Mouse (Mus musculus) CH12.LX (cell line): ENCODE results near the gene Zbtb38. TPM values are rescaled to one million over a fixed set of nuclear protein-coding genes. Genes with fewer than 3 reads are reported as not detected.

Source experiments
- DNase-seq: peaks from one replicate; pipeline ENCODE4 v3.0.0-alpha.2; 2013; ENCODE audit errors: extremely low read depth
- H3K27ac ChIP-seq: 2 replicates; pipeline ENCODE4 v1.5.1; 2012; ENCODE audit warnings: low read depth, mild to moderate bottlenecking, control low read depth, moderate library complexity; ENCODE audit not compliant: insufficient read depth
- H3K27me3 ChIP-seq: replicated peaks from 2 replicates; pipeline ENCODE3; 2012; ENCODE audit warnings: inconsistent platforms
- H3K36me3 ChIP-seq, 2 experiments: replicated peaks in 1 of 2; 2 replicates each; pipeline versions ENCODE3 to v1.6.1; 2012; ENCODE audit warnings: inconsistent platforms in 1 of 2, low read length in 1 of 2, mild to moderate bottlenecking in 1 of 2, mixed read lengths in 1 of 2, moderate library complexity in 1 of 2; ENCODE audit not compliant: control insufficient read depth in 1 of 2, insufficient read depth in 1 of 2
- H3K4me1 ChIP-seq, 2 experiments: 2 replicates each; pipeline ENCODE4 v1.6.1; 2012; ENCODE audit warnings: inconsistent platforms in 1 of 2, moderate library complexity in 1 of 2; ENCODE audit not compliant: insufficient read depth in 2 of 2, control insufficient read depth in 1 of 2
- H3K4me2 ChIP-seq: 2 replicates; pipeline ENCODE4 v1.6.1; 2012; ENCODE audit warnings: low read depth, mild to moderate bottlenecking, control low read depth; ENCODE audit not compliant: poor library complexity, insufficient read depth, severe bottlenecking
- H3K4me3 ChIP-seq, 3 experiments: fragments of 150-350 bp in 1 of 3; sonication (generic) in 1 of 3; replicated peaks in 1 of 3; 2 replicates each; pipeline versions ENCODE3 to v1.5.1; 2011 to 2012; ENCODE audit warnings: low read depth in 2 of 3, low read length in 2 of 3, mild to moderate bottlenecking in 2 of 3, moderate library complexity in 2 of 3, control low read depth in 1 of 3, improper control_type of control experiment in 1 of 3, inconsistent platforms in 1 of 3, mixed read lengths in 1 of 3; ENCODE audit not compliant: poor library complexity in 1 of 3
- H3K79me2 ChIP-seq: replicated peaks from 2 replicates; pipeline ENCODE4 v1.6.1; 2012; ENCODE audit warnings: mild to moderate bottlenecking, moderate library complexity; ENCODE audit not compliant: control insufficient read depth, poor library complexity, insufficient read depth, severe bottlenecking; ENCODE audit errors: extremely low read depth
- H3K9ac ChIP-seq: 2 replicates; pipeline ENCODE4 v1.6.1; 2012; ENCODE audit warnings: low read depth, mild to moderate bottlenecking, control low read depth, moderate library complexity; ENCODE audit not compliant: insufficient read depth
- H3K9me3 ChIP-seq: replicated peaks from 2 replicates; pipeline ENCODE3; 2012; ENCODE audit warnings: low read length, inconsistent platforms, mixed read lengths
- CHD1 ChIP-seq: IDR thresholded peaks from 2 replicates; pipeline ENCODE4 v1.6.1; 2012; ENCODE audit warnings: low read depth, low read length, improper control_type of control experiment, inconsistent platforms
- E2F4 ChIP-seq: IDR thresholded peaks from 2 replicates; pipeline ENCODE4 v1.6.1; 2011; ENCODE audit warnings: low read depth, low read length, improper control_type of control experiment; ENCODE audit not compliant: insufficient replicate concordance
- ETS1 ChIP-seq: conservative IDR thresholded peaks from 2 replicates; pipeline ENCODE4 v1.6.1; 2012; ENCODE audit warnings: low read depth, mild to moderate bottlenecking, inconsistent platforms, low read length, improper control_type of control experiment, moderate library complexity
- HCFC1 ChIP-seq: IDR thresholded peaks from 2 replicates; pipeline ENCODE4 v1.6.1; 2012; ENCODE audit warnings: low read depth, mild to moderate bottlenecking, inconsistent platforms, low read length, improper control_type of control experiment
- IRF4 ChIP-seq: IDR thresholded peaks from 2 replicates; pipeline ENCODE4 v1.6.1; 2014; ENCODE audit warnings: low read depth, mild to moderate bottlenecking, inconsistent platforms, low read length, improper control_type of control experiment
- JUND ChIP-seq: conservative IDR thresholded peaks from 2 replicates; pipeline ENCODE4 v1.6.1; 2011; ENCODE audit warnings: low read depth, low read length, improper control_type of control experiment
- MEF2A ChIP-seq: IDR thresholded peaks from 2 replicates; pipeline ENCODE4 v1.6.1; 2014; ENCODE audit warnings: low read depth, mild to moderate bottlenecking, inconsistent platforms, low read length, improper control_type of control experiment, borderline replicate concordance
- PAX5 ChIP-seq: IDR thresholded peaks from 2 replicates; pipeline ENCODE4 v1.6.1; 2012; ENCODE audit warnings: low read length, inconsistent platforms, mixed read lengths
- POLR2AphosphoS2 ChIP-seq: IDR thresholded peaks from 2 replicates; pipeline ENCODE4 v1.6.1; 2011; ENCODE audit warnings: low read depth, low read length, improper control_type of control experiment
- TCF12 ChIP-seq: IDR thresholded peaks from 2 replicates; pipeline ENCODE4 v1.6.1; 2014; ENCODE audit warnings: low read depth, mild to moderate bottlenecking, inconsistent platforms, low read length, improper control_type of control experiment
- UBTF ChIP-seq: IDR thresholded peaks from 2 replicates; pipeline ENCODE4 v1.6.1; 2012; ENCODE audit warnings: low read depth, mild to moderate bottlenecking, inconsistent platforms, low read length, improper control_type of control experiment, moderate library complexity
- USF2 ChIP-seq: conservative IDR thresholded peaks from 2 replicates; pipeline ENCODE4 v1.6.1; 2011; ENCODE audit warnings: low read depth, low read length, improper control_type of control experiment
- ZC3H11A ChIP-seq: IDR thresholded peaks from 2 replicates; pipeline ENCODE4 v1.6.1; 2012; ENCODE audit warnings: low read depth, mild to moderate bottlenecking, inconsistent platforms, low read length, improper control_type of control experiment
- ZKSCAN1 ChIP-seq: IDR thresholded peaks from 2 replicates; pipeline ENCODE4 v1.6.1; 2012; ENCODE audit warnings: low read depth, inconsistent platforms, low read length, improper control_type of control experiment, borderline replicate concordance
- ZNF384 ChIP-seq: IDR thresholded peaks from 2 replicates; pipeline ENCODE4 v1.6.1; 2012; ENCODE audit warnings: low read depth, low read length, improper control_type of control experiment, inconsistent platforms
- dilution Hi-C: fragments of 300-500 bp; cut with MboI; formaldehyde crosslinking; loops from 2 replicates; pipeline ENCODE4 v1.14.3; 2020; ENCODE audit warnings: low sequenced_read_pairs; ENCODE audit not compliant: extremely low pct_unique_long_range_greater_than_20kb, extremely low pct_ligation_motif_present
- in situ Hi-C: fragments of 300-500 bp; cut with MboI; formaldehyde crosslinking; loops from 3 replicates; pipeline ENCODE4 v1.14.3; 2019; ENCODE audit warnings: low sequenced_read_pairs, low pct_ligation_motif_present, low pct_unique_long_range_greater_than_20kb, mixed read lengths
- polyA plus RNA-seq: library from polyadenylated mRNA; unstranded; fragments of >175 nt; gene quantifications from 2 replicates; pipeline ENCODE4 v1.2.1, GENCODE M21; 2012; ENCODE audit warnings: low read depth; ENCODE audit not compliant: insufficient read length
- total RNA-seq, 2 experiments: library from RNA; depleted of rRNA; stranded (reverse); fragments of 300-350 nt in 1 of 2; fragments of >200 nt in 1 of 2; gene quantifications; 2 replicates each; pipeline ENCODE4 v1.2.3; 2012 to 2014

The Zbtb38 gene
- total and polyA plus RNA-seq, 3 experiments, result 51.7 to 102 (median 68.8) TPM

DNA sequence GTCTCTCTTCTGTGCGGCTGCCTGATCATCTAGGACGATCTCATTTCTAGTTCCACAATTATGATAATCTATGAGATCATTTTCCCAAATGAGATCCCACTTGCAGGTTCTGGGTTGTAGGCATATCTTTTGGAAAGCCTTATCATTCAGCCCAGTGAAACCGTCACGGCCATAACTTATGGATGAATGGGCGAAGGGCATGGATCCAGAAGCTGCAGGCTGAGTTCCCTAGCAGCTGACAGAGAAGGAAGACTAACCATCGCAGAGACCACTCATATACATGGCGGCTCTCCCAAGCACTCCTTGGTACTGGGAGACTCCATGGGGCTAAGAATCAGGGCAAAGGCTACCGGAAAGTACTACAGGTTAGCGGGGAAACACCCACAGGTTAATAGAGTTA is 43.7 kb downstream of the Zbtb38 start:
- H3K27ac ChIP-seq, result no peak overlapping the region
- DNase-seq, result no peak
- H3K79me2 ChIP-seq, result peaks cover 94% of the 10 kb centered on the region
- H3K4me2 ChIP-seq, result no peak overlapping the region
- H3K36me3 ChIP-seq, result peaks cover 77 to 88% of the 10 kb centered on the region in 2 experiments
- H3K9me3 ChIP-seq, result no peaks in the 10 kb centered on the region
- TF ChIP-seq E2F4 (no peak), ZC3H11A (no peak), JUND (no peak), UBTF (no peak), ZKSCAN1 (no peak), USF2 (no peak), TCF12 (no peak), PAX5 (no peak)
- dilution Hi-C loops, result no loop called here
- no peak overlapping the region for H3K9ac ChIP-seq
- in situ Hi-C loops, result no loop called here
- H3K27me3 ChIP-seq, result no peaks in the 10 kb centered on the region
- H3K4me1 ChIP-seq, result peaks cover 18 to 51% of the 10 kb centered on the region in 2 experiments
- no peak overlapping the region for H3K4me3 ChIP-seq

DNA sequence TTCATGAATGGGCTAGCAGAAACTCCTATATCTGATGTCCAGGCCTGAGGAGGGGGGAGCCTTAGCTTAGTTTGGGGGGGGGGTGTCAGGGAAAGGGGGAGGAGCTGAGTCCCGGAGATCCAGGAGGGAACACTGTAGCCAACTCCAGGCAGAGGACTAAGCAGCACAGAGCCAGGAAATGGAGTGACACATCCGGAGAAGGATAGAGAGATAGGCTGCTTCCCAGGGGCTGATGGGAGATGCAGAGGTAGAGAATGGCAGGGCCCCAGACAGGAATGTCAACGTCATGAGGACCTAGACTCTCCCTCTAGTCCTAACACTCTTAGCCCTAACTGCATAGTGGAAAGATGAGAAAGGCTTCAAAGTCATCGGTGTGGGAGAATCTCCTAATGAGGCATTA is 44.7 kb downstream of the Zbtb38 start:
- TF ChIP-seq IRF4 (no peak), ETS1 (no peak)
- Histone ChIP-seq H3K9me3 (no peaks in the 10 kb centered on the region), H3K4me2 (no peak overlapping the region), H3K36me3 (peaks cover 85 to 96% of the 10 kb centered on the region in 2 experiments), H3K4me3 (no peak overlapping the region), H3K27me3 (no peaks in the 10 kb centered on the region), H3K9ac (no peak overlapping the region), H3K79me2 (peaks cover 98% of the 10 kb centered on the region), H3K4me1 (peaks cover 18 to 52% of the 10 kb centered on the region in 2 experiments), H3K27ac (no peak overlapping the region)
- no peak for DNase-seq
- dilution Hi-C loops (no loop called here), in situ Hi-C loops (no loop called here)

DNA sequence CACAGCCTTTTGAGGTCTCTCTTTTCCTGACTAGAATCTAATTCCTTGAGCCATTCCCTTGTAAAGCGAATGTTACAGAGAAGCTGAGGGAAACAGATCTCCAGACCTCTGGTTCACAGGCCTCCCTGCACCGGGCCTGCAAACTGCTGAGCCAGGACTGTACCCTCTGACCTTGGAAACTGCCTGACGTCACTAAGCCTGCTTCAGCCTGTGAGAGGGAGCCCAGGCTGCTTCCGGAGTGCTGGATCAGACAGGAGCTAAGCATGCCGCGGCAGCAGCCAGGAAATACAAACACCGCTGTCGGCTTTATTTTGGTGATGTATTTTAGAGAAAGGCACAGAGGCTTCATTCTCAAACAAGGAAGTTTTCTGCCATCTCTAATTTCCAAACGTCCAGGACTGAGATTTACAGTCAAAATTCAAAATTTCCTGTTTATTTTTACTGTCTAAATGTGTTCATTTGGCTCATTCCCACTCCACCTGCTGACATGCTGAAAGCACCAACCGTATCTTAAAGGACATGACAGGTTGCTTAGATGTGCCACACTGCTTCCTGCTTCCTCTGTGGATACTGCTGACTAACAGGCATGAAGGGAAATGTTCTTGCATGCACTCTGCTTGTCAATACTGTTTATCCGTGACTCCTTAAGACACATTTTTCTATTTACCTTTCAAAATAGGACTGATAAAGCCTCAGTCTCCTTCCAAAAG is 46.9 kb downstream of the Zbtb38 start:
- DNase-seq, result no peak
- Histone ChIP-seq H3K4me2 (no peak overlapping the region), H3K27me3 (no peaks in the 10 kb centered on the region), H3K27ac (no peak overlapping the region; the same call in 1 of the 2 replicates), H3K9ac (no peak overlapping the region), H3K4me1 (peaks cover 7 to 30% of the 10 kb centered on the region in 2 experiments; a peak in 3 of 4 replicates), H3K9me3 (peaks cover 15% of the 10 kb centered on the region), H3K79me2 (peaks cover 98% of the 10 kb centered on the region), H3K36me3 (peaks cover 91 to 96% of the 10 kb centered on the region in 2 experiments), H3K4me3 (no peak overlapping the region)
- TF ChIP-seq IRF4 (no peak), HCFC1 (no peak), POLR2AphosphoS2 (peak; percentile 40; the same call in 1 of the 2 replicates), CHD1 (no peak), ZNF384 (no peak), MEF2A (no peak)
- in situ Hi-C loops (no loop called here), dilution Hi-C loops (no loop called here)
